Mouse (Mus musculus) CH12.LX (cell line): ENCODE measurements around the gene Gm14214. TPM values are rescaled to one million over a fixed set of nuclear protein-coding genes. Genes with fewer than 3 reads are reported as not detected.
A peak's percentile ranks its signal among the peaks of the same experiment; 100 is the strongest.

ENCODE experiments used
- DNase-seq: peaks from one replicate; pipeline ENCODE4 v3.0.0-alpha.2; 2013; ENCODE audit errors: extremely low read depth
- H3K27ac ChIP-seq: 2 replicates; pipeline ENCODE4 v1.5.1; 2012; ENCODE audit warnings: low read depth, mild to moderate bottlenecking, control low read depth, moderate library complexity; ENCODE audit not compliant: insufficient read depth
- H3K27me3 ChIP-seq: replicated peaks from 2 replicates; pipeline ENCODE3; 2012; ENCODE audit warnings: inconsistent platforms
- H3K36me3 ChIP-seq, 2 experiments: replicated peaks in 1 of 2; 2 replicates each; pipeline versions ENCODE3 to v1.6.1; 2012; ENCODE audit warnings: inconsistent platforms in 1 of 2, low read length in 1 of 2, mild to moderate bottlenecking in 1 of 2, mixed read lengths in 1 of 2, moderate library complexity in 1 of 2; ENCODE audit not compliant: control insufficient read depth in 1 of 2, insufficient read depth in 1 of 2
- H3K4me1 ChIP-seq, 2 experiments: 2 replicates each; pipeline ENCODE4 v1.6.1; 2012; ENCODE audit warnings: inconsistent platforms in 1 of 2, moderate library complexity in 1 of 2; ENCODE audit not compliant: insufficient read depth in 2 of 2, control insufficient read depth in 1 of 2
- H3K4me2 ChIP-seq: 2 replicates; pipeline ENCODE4 v1.6.1; 2012; ENCODE audit warnings: low read depth, mild to moderate bottlenecking, control low read depth; ENCODE audit not compliant: poor library complexity, insufficient read depth, severe bottlenecking
- H3K4me3 ChIP-seq, 3 experiments: fragments of 150-350 bp in 1 of 3; sonication (generic) in 1 of 3; replicated peaks in 1 of 3; 2 replicates each; pipeline versions ENCODE3 to v1.5.1; 2011 to 2012; ENCODE audit warnings: low read depth in 2 of 3, low read length in 2 of 3, mild to moderate bottlenecking in 2 of 3, moderate library complexity in 2 of 3, control low read depth in 1 of 3, improper control_type of control experiment in 1 of 3, inconsistent platforms in 1 of 3, mixed read lengths in 1 of 3; ENCODE audit not compliant: poor library complexity in 1 of 3
- H3K79me2 ChIP-seq: replicated peaks from 2 replicates; pipeline ENCODE4 v1.6.1; 2012; ENCODE audit warnings: mild to moderate bottlenecking, moderate library complexity; ENCODE audit not compliant: control insufficient read depth, poor library complexity, insufficient read depth, severe bottlenecking; ENCODE audit errors: extremely low read depth
- H3K9ac ChIP-seq: 2 replicates; pipeline ENCODE4 v1.6.1; 2012; ENCODE audit warnings: low read depth, mild to moderate bottlenecking, control low read depth, moderate library complexity; ENCODE audit not compliant: insufficient read depth
- H3K9me3 ChIP-seq: replicated peaks from 2 replicates; pipeline ENCODE3; 2012; ENCODE audit warnings: low read length, inconsistent platforms, mixed read lengths
- BHLHE40 ChIP-seq: IDR thresholded peaks from 2 replicates; pipeline ENCODE4 v1.6.1; 2011; ENCODE audit warnings: mild to moderate bottlenecking, low read depth, low read length, improper control_type of control experiment
- CTCF ChIP-seq, 2 experiments: IDR thresholded peaks in 1 of 2; conservative IDR thresholded peaks in 1 of 2; 2 replicates each; pipeline ENCODE4 v1.5.1; 2011 to 2012; ENCODE audit warnings: low read depth in 2 of 2, low read length in 2 of 2, improper control_type of control experiment in 1 of 2, inconsistent platforms in 1 of 2, mild to moderate bottlenecking in 1 of 2, moderate library complexity in 1 of 2
- E2F4 ChIP-seq: IDR thresholded peaks from 2 replicates; pipeline ENCODE4 v1.6.1; 2011; ENCODE audit warnings: low read depth, low read length, improper control_type of control experiment; ENCODE audit not compliant: insufficient replicate concordance
- ELF1 ChIP-seq: IDR thresholded peaks from 2 replicates; pipeline ENCODE4 v1.6.1; 2014; ENCODE audit warnings: low read depth, mild to moderate bottlenecking, inconsistent platforms, low read length, improper control_type of control experiment
- EP300 ChIP-seq: IDR thresholded peaks from 2 replicates; pipeline ENCODE4 v1.6.1; 2011; ENCODE audit warnings: low read length, improper control_type of control experiment
- ETS1 ChIP-seq: conservative IDR thresholded peaks from 2 replicates; pipeline ENCODE4 v1.6.1; 2012; ENCODE audit warnings: low read depth, mild to moderate bottlenecking, inconsistent platforms, low read length, improper control_type of control experiment, moderate library complexity
- GABPA ChIP-seq: IDR thresholded peaks from 2 replicates; pipeline ENCODE4 v1.6.1; 2012; ENCODE audit warnings: low read depth, low read length, improper control_type of control experiment, inconsistent platforms; ENCODE audit not compliant: insufficient replicate concordance
- IRF4 ChIP-seq: IDR thresholded peaks from 2 replicates; pipeline ENCODE4 v1.6.1; 2014; ENCODE audit warnings: low read depth, mild to moderate bottlenecking, inconsistent platforms, low read length, improper control_type of control experiment
- JUN ChIP-seq: IDR thresholded peaks from 2 replicates; pipeline ENCODE4 v1.6.1; 2011; ENCODE audit warnings: low read depth, mild to moderate bottlenecking, low read length, improper control_type of control experiment, moderate library complexity; ENCODE audit not compliant: insufficient read depth
- JUND ChIP-seq: conservative IDR thresholded peaks from 2 replicates; pipeline ENCODE4 v1.6.1; 2011; ENCODE audit warnings: low read depth, low read length, improper control_type of control experiment
- MAX ChIP-seq: IDR thresholded peaks from 2 replicates; pipeline ENCODE4 v1.6.1; 2011; ENCODE audit warnings: low read length, improper control_type of control experiment
- NELFE ChIP-seq: IDR thresholded peaks from 2 replicates; pipeline ENCODE4 v1.6.1; 2011; ENCODE audit warnings: low read depth, low read length, improper control_type of control experiment
- PAX5 ChIP-seq: IDR thresholded peaks from 2 replicates; pipeline ENCODE4 v1.6.1; 2012; ENCODE audit warnings: low read length, inconsistent platforms, mixed read lengths
- SIN3A ChIP-seq: IDR thresholded peaks from 2 replicates; pipeline ENCODE4 v1.6.1; 2012; ENCODE audit warnings: low read length, improper control_type of control experiment, inconsistent platforms
- TBP ChIP-seq: conservative IDR thresholded peaks from 2 replicates; pipeline ENCODE4 v1.6.1; 2011; ENCODE audit warnings: low read depth, low read length, improper control_type of control experiment
- TCF12 ChIP-seq: IDR thresholded peaks from 2 replicates; pipeline ENCODE4 v1.6.1; 2014; ENCODE audit warnings: low read depth, mild to moderate bottlenecking, inconsistent platforms, low read length, improper control_type of control experiment
- UBTF ChIP-seq: IDR thresholded peaks from 2 replicates; pipeline ENCODE4 v1.6.1; 2012; ENCODE audit warnings: low read depth, mild to moderate bottlenecking, inconsistent platforms, low read length, improper control_type of control experiment, moderate library complexity
- USF1 ChIP-seq: IDR thresholded peaks from 2 replicates; pipeline ENCODE4 v1.6.1; 2014; ENCODE audit warnings: low read depth, mild to moderate bottlenecking, inconsistent platforms, low read length, improper control_type of control experiment
- ZC3H11A ChIP-seq: IDR thresholded peaks from 2 replicates; pipeline ENCODE4 v1.6.1; 2012; ENCODE audit warnings: low read depth, mild to moderate bottlenecking, inconsistent platforms, low read length, improper control_type of control experiment
- ZKSCAN1 ChIP-seq: IDR thresholded peaks from 2 replicates; pipeline ENCODE4 v1.6.1; 2012; ENCODE audit warnings: low read depth, inconsistent platforms, low read length, improper control_type of control experiment, borderline replicate concordance
- dilution Hi-C: fragments of 300-500 bp; cut with MboI; formaldehyde crosslinking; loops from 2 replicates; pipeline ENCODE4 v1.14.3; 2020; ENCODE audit warnings: low sequenced_read_pairs; ENCODE audit not compliant: extremely low pct_unique_long_range_greater_than_20kb, extremely low pct_ligation_motif_present
- in situ Hi-C: fragments of 300-500 bp; cut with MboI; formaldehyde crosslinking; loops from 3 replicates; pipeline ENCODE4 v1.14.3; 2019; ENCODE audit warnings: low sequenced_read_pairs, low pct_ligation_motif_present, low pct_unique_long_range_greater_than_20kb, mixed read lengths
- polyA plus RNA-seq: library from polyadenylated mRNA; unstranded; fragments of >175 nt; gene quantifications from 2 replicates; pipeline ENCODE4 v1.2.1, GENCODE M21; 2012; ENCODE audit warnings: low read depth; ENCODE audit not compliant: insufficient read length
- total RNA-seq, 2 experiments: library from RNA; depleted of rRNA; stranded (reverse); fragments of 300-350 nt in 1 of 2; fragments of >200 nt in 1 of 2; gene quantifications; 2 replicates each; pipeline ENCODE4 v1.2.3; 2012 to 2014

The Gm14214 gene
- total and polyA plus RNA-seq, 3 experiments: 0.41 TPM; not detected in 2

DNA sequence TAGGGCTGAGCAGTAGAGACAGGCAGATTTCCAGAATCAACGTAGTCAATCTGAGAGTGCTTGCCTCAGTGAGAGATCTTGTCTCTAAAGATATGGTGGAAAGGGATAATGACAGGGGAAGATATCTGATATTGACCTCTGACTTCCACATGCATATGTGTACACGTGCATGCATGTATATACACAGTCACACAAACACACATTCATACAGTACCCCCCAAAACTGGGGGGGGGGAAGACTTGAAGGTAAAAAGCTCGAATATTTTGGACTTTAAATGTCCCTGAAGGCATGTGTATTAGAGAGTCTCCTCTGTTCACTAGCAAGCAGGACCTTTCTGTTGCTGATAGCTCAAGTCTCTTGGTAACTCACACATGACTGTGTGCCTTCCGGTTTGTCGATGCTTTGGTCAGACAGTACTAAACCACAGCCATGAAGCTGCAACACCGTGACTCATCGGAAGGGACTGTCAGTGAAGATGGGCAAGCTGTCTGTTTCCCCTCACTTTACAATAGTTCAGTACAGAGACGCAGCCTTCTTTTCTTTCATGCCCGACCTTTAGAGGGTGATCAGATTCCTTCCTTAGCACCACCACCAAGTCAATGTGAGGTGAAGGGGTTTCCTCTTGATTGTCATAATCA is 37.2 kb downstream of the Gm14214 start:
- no peak overlapping the region for H3K4me3 ChIP-seq
- no peak overlapping the region for H3K27ac ChIP-seq
- no peaks in the 10 kb centered on the region for H3K36me3 ChIP-seq
- 0 out of 2 replicates have a peak overlapping the region, but pooled peaks have one; percentile 1 for H3K9ac ChIP-seq
- no peaks in the 10 kb centered on the region for H3K9me3 ChIP-seq
- peaks cover 17 to 49% of the 10 kb centered on the region in 2 experiments for H3K4me1 ChIP-seq
- peak; percentile 67 for DNase-seq
- TF ChIP-seq E2F4 (no peak), SIN3A (0 out of 2 replicates have a peak, but pooled peaks have one; percentile 25), PAX5 (no peak), TCF12 (0 out of 2 replicates have a peak, but pooled peaks have one; percentile 19), TBP (0 out of 2 replicates have a peak, but pooled peaks have one; percentile 34), BHLHE40 (peak; percentile 49), MAX (peak; percentile 63; the same call in 1 of the 2 replicates), JUND (0 out of 2 replicates have a peak, but pooled peaks have one; percentile 27), CTCF (conservative IDR thresholded peaks at IDR 0.05 in 1 of 2, IDR thresholded peaks at IDR 0.05 in 1 of 2; ENCODE audit: low read depth in 2 of 2, low read length in 2 of 2) (no peak), JUN (no peak), ETS1 (peak; percentile 49; the same call in 1 of the 2 replicates), NELFE (no peak; the same call in 1 of the 2 replicates), IRF4 (0 out of 2 replicates have a peak, but pooled peaks have one; percentile 9), USF1 (no peak), ELF1 (peak; percentile 66), ZC3H11A (no peak)
- in situ Hi-C loops (no loop called here), dilution Hi-C loops (no loop called here)
- H3K4me2 ChIP-seq: no peak overlapping the region
- H3K79me2 ChIP-seq: no peaks in the 10 kb centered on the region
- H3K27me3 ChIP-seq: no peaks in the 10 kb centered on the region

DNA sequence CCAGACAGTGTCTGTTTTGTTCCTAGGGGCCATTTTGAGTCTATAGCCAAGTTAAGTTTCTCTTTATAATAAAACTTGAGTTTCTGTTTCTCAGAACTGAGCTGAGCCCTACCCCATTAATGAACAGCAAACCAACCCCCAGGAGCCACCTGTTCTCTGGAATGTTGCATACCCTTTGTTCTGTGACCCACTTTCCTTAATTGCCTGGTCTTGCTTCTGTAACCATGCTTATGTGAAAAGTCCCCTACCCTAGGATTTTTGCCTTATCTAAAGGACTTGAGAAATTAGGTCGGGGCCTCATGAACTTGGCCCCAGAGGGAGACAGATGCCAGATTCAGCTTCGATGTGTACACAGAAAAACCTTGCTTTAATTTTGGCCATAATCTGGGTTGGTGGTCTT is 37.9 kb downstream of the Gm14214 start:
- no peaks in the 10 kb centered on the region for H3K9me3 ChIP-seq
- dilution Hi-C loops: no loop called here
- H3K36me3 ChIP-seq: no peaks in the 10 kb centered on the region
- no peak overlapping the region for H3K4me3 ChIP-seq
- no peak for DNase-seq
- in situ Hi-C loops: no loop called here
- H3K9ac ChIP-seq: no peak overlapping the region
- peaks cover 17 to 45% of the 10 kb centered on the region in 2 experiments for H3K4me1 ChIP-seq
- no peak overlapping the region for H3K27ac ChIP-seq
- H3K4me2 ChIP-seq: no peak overlapping the region
- TF ChIP-seq EP300: no peak
- no peak for TF ChIP-seq GABPA
- TF ChIP-seq UBTF: no peak
- TF ChIP-seq BHLHE40: no peak
- no peak for TF ChIP-seq MAX
- TF ChIP-seq ZKSCAN1: no peak
- H3K79me2 ChIP-seq: no peaks in the 10 kb centered on the region
- H3K27me3 ChIP-seq: no peaks in the 10 kb centered on the region
